Comparison of ENCODE assay signal across 8 mouse cellular contexts in genomic region chr13:19618841-19619215, GRCm38 (mm10). TPM values are rescaled to one million over a fixed set of nuclear protein-coding genes. Genes with fewer than 3 reads are reported as not detected.
DNase-seq lines count a peak whose midpoint lies in the region; ATAC-seq and TF ChIP-seq lines count a peak whose summit lies in the region.

No protein-coding gene starts in this region.

- TF ChIP-seq EP300 in stomach, postnatal 0 days (optimal IDR thresholded peaks at IDR 0.05): no peak

- H3K9ac ChIP-seq in forebrain, embryonic 14.5 days (ENCODE audit: low read length): peak overlapping the region; percentile 94
- peak overlapping the region; percentile 90 for H3K9ac ChIP-seq in liver, embryonic 11.5 days (ENCODE audit: low read depth, low read length)
- H3K9ac ChIP-seq in stomach, postnatal 0 days (ENCODE audit: low read length): peak overlapping the region; percentile 76

- H3K36me3 ChIP-seq in forebrain, embryonic 14.5 days (ENCODE audit: control insufficient read depth, insufficient read depth, low read length): no peaks in the 10 kb centered on the region
- no peaks in the 10 kb centered on the region for H3K36me3 ChIP-seq in liver, embryonic 11.5 days (ENCODE audit: control insufficient read depth, insufficient read depth, low read length)
- H3K36me3 ChIP-seq in stomach, postnatal 0 days (ENCODE audit: control insufficient read depth, insufficient read depth, low read length): no peaks in the 10 kb centered on the region

- TF ChIP-seq CTCF in left cerebral cortex, adult 2 months (IDR thresholded peaks at IDR 0.05): no peak
- no peak for TF ChIP-seq CTCF in bone marrow, adult 2 months (IDR thresholded peaks at IDR 0.05; ENCODE audit: control insufficient read depth, insufficient read depth, low read length)
- no peak for TF ChIP-seq CTCF in stomach, postnatal 0 days (IDR thresholded peaks at IDR 0.05; ENCODE audit: low read depth)

- intact Hi-C loops in left cerebral cortex, adult 2 months (cut with DNase I): loop anchor here (10.0 kb wide), 1 partner anchor 224 kb away; the partner anchor contains the start of gene Stard3nl

- no peak for TF ChIP-seq POLR2A in bone marrow, adult 2 months (IDR thresholded peaks at IDR 0.05; ENCODE audit: borderline replicate concordance, control insufficient read depth, low read depth, low read length)

- H3K27me3 ChIP-seq in forebrain, embryonic 14.5 days (replicated peaks; ENCODE audit: control insufficient read depth, insufficient read depth, low read length): no peaks in the 10 kb centered on the region
- H3K27me3 ChIP-seq in liver, embryonic 11.5 days (replicated peaks; ENCODE audit: control insufficient read depth, insufficient read depth, low read length): peaks cover 13% of the 10 kb centered on the region
- no peaks in the 10 kb centered on the region for H3K27me3 ChIP-seq in stomach, postnatal 0 days (ENCODE audit: control insufficient read depth, insufficient read depth, low read length)

- peak; percentile 40 for ATAC-seq in forebrain, embryonic 14.5 days
- ATAC-seq in liver, embryonic 11.5 days (replicated peaks; ENCODE audit: low FRiP score): peak; percentile 53
- no peak for ATAC-seq in stomach, postnatal 0 days (ENCODE audit: low FRiP score, low TSS enrichment)

- peak overlapping the region; percentile 90 for H3K4me3 ChIP-seq in left cerebral cortex, adult 2 months
- peak overlapping the region; percentile 71 for H3K4me3 ChIP-seq in bone marrow, adult 2 months (replicated peaks; ENCODE audit: control insufficient read depth, low read depth, low read length)
- peak overlapping the region; percentile 72 for H3K4me3 ChIP-seq in forebrain, embryonic 14.5 days (ENCODE audit: low read depth, low read length)
- H3K4me3 ChIP-seq in liver, embryonic 11.5 days (ENCODE audit: low read depth, low read length): peak overlapping the region; percentile 70
- H3K4me3 ChIP-seq in stomach, postnatal 0 days (ENCODE audit: low read depth, low read length): peak overlapping the region; percentile 66

- DNase-seq in left cerebral cortex, adult 2 months (ENCODE audit: extremely low spot score in 1 of 2, low spot score in 2 of 2): no peak
- DNase-seq in left cerebral cortex, adult 11 months (ENCODE audit: low spot score): no peak
- peak; percentile 63 for DNase-seq in forebrain, embryonic 14.5 days (ENCODE audit: low spot score)
- no peak for DNase-seq in liver, embryonic 11.5 days (ENCODE audit: low spot score)
- DNase-seq in stomach, postnatal 0 days (ENCODE audit: low spot score): no peak
- no peak for DNase-seq in cerebellum, adult 8-10 months
- no peak for DNase-seq in cerebellum, postnatal 25 days

- 15% methylated on average over 5 of the region's 5 CpGs for WGBS in bone marrow, adult 2 months
- 1% methylated on average over 5 of the region's 5 CpGs for WGBS in forebrain, embryonic 14.5 days
- WGBS in liver, embryonic 11.5 days: 17% methylated on average over 5 of the region's 5 CpGs
- 11% methylated on average over 5 of the region's 5 CpGs for WGBS in stomach, postnatal 0 days

- peak overlapping the region; percentile 95 for H3K27ac ChIP-seq in left cerebral cortex, adult 2 months
- H3K27ac ChIP-seq in bone marrow, adult 2 months (ENCODE audit: control insufficient read depth, insufficient read depth, low read depth, low read length, poor library complexity): peak overlapping the region; percentile 78
- peak overlapping the region; percentile 85 for H3K27ac ChIP-seq in forebrain, embryonic 14.5 days (ENCODE audit: low read depth, low read length)
- no peak overlapping the region for H3K27ac ChIP-seq in liver, embryonic 11.5 days (ENCODE audit: low read depth, low read length)
- peak overlapping the region; percentile 58; the same call in 1 of the 2 replicates for H3K27ac ChIP-seq in stomach, postnatal 0 days (replicated peaks)

- H3K4me2 ChIP-seq in forebrain, embryonic 14.5 days (ENCODE audit: low read length): peak overlapping the region; percentile 85
- H3K4me2 ChIP-seq in liver, embryonic 11.5 days: peak overlapping the region; percentile 95
- peak overlapping the region; percentile 100 for H3K4me2 ChIP-seq in stomach, postnatal 0 days (replicated peaks; ENCODE audit: low read depth)

- H3K4me1 ChIP-seq in bone marrow, adult 2 months (ENCODE audit: control insufficient read depth, insufficient read depth, low read length): no peaks in the 10 kb centered on the region
- H3K4me1 ChIP-seq in forebrain, embryonic 14.5 days (ENCODE audit: control insufficient read depth, insufficient read depth, low read length): peaks cover 13% of the 10 kb centered on the region
- H3K4me1 ChIP-seq in liver, embryonic 11.5 days (replicated peaks; ENCODE audit: control insufficient read depth, insufficient read depth, low read length): no peaks in the 10 kb centered on the region; the same call in 1 of the 2 replicates
- peaks cover 3% of the 10 kb centered on the region; the same call in 1 of the 2 replicates for H3K4me1 ChIP-seq in stomach, postnatal 0 days (replicated peaks; ENCODE audit: control insufficient read depth, insufficient read depth)

- H3K9me3 ChIP-seq in forebrain, embryonic 14.5 days (replicated peaks; ENCODE audit: control insufficient read depth, low read length): no peaks in the 10 kb centered on the region
- H3K9me3 ChIP-seq in liver, embryonic 11.5 days (ENCODE audit: control insufficient read depth, low read length): no peaks in the 10 kb centered on the region
- H3K9me3 ChIP-seq in stomach, postnatal 0 days (ENCODE audit: control insufficient read depth, low read length): no peaks in the 10 kb centered on the region

RNA-seq across cellular contexts. Expression of gene Epdr1, which starts 0.9 kb away (rescaled TPM):
- total RNA-seq in left cerebral cortex, adult 2 months (2021): 10 to 100 TPM; 98.4 to 98.5 TPM
- polyA plus RNA-seq in bone marrow, adult 2 months (2011; ENCODE audit: insufficient read depth, insufficient read length, low replicate concordance, missing spikeins): 3.1 and 11.8 TPM in 2 replicates
- 26.3 and 27.4 TPM in 2 replicates for polyA plus RNA-seq in forebrain, embryonic 14.5 days (2014; fragmentation: Nextera tagmentation; extraction: Ambion mirVana)
- polyA plus RNA-seq in liver, embryonic 11.5 days (2014; fragmentation: Nextera tagmentation; extraction: Ambion mirVana): 22.5 and 25.3 TPM in 2 replicates
- polyA plus RNA-seq in stomach, postnatal 0 days (2015; fragmentation: Nextera tagmentation; extraction: Ambion mirVana): 13.6 and 14.7 TPM in 2 replicates

RNA-seq across cellular contexts. Expression of gene Sfrp4, which starts 4.1 kb away (rescaled TPM):
- 1 to 10 TPM; 2.4 to 2.7 TPM for total RNA-seq in left cerebral cortex, adult 2 months (2021)
- 18.8 and 22.8 TPM in 2 replicates for polyA plus RNA-seq in bone marrow, adult 2 months (2011; ENCODE audit: insufficient read depth, insufficient read length, low replicate concordance, missing spikeins)
- polyA plus RNA-seq in forebrain, embryonic 14.5 days (2014; fragmentation: Nextera tagmentation; extraction: Ambion mirVana): 2.9 and 3.3 TPM in 2 replicates
- 1.0 and 1.2 TPM in 2 replicates for polyA plus RNA-seq in liver, embryonic 11.5 days (2014; fragmentation: Nextera tagmentation; extraction: Ambion mirVana)
- 6.8 and 8.4 TPM in 2 replicates for polyA plus RNA-seq in stomach, postnatal 0 days (2015; fragmentation: Nextera tagmentation; extraction: Ambion mirVana)
